Mouse (Mus musculus) C2C12 (cell line): ENCODE measurements around the gene Serp2.

Experiments used
- CEBPB ChIP-seq: IDR thresholded peaks from one replicate; pipeline ENCODE4 v1.6.1; 2011; ENCODE audit warnings: low read depth, mild to moderate bottlenecking, control low read depth, moderate library complexity
- CTCF ChIP-seq: IDR thresholded peaks from one replicate; pipeline ENCODE4 v1.5.1; 2011; ENCODE audit not compliant: control insufficient read depth, insufficient read depth, insufficient read length
- FOSL1 ChIP-seq: IDR thresholded peaks from one replicate; pipeline ENCODE4 v1.8.0; 2011; ENCODE audit warnings: mild to moderate bottlenecking, low read length; ENCODE audit not compliant: poor library complexity, insufficient read depth, severe bottlenecking
- MAX ChIP-seq: IDR thresholded peaks from one replicate; pipeline ENCODE4 v1.6.1; 2011; ENCODE audit warnings: mild to moderate bottlenecking, control low read depth
- MYOD1 ChIP-seq: IDR thresholded peaks from one replicate; pipeline ENCODE4 v1.6.1; 2011; ENCODE audit warnings: low read depth; ENCODE audit not compliant: control insufficient read depth, insufficient read length
- MYOG ChIP-seq: IDR thresholded peaks from one replicate; pipeline ENCODE4 v1.6.1; 2011; ENCODE audit not compliant: control insufficient read depth, insufficient read length; ENCODE audit errors: extremely low read depth
- USF1 ChIP-seq: IDR thresholded peaks from one replicate; pipeline ENCODE4 v1.6.1; 2011; ENCODE audit warnings: low read depth, mild to moderate bottlenecking, control low read depth, moderate library complexity

DNA sequence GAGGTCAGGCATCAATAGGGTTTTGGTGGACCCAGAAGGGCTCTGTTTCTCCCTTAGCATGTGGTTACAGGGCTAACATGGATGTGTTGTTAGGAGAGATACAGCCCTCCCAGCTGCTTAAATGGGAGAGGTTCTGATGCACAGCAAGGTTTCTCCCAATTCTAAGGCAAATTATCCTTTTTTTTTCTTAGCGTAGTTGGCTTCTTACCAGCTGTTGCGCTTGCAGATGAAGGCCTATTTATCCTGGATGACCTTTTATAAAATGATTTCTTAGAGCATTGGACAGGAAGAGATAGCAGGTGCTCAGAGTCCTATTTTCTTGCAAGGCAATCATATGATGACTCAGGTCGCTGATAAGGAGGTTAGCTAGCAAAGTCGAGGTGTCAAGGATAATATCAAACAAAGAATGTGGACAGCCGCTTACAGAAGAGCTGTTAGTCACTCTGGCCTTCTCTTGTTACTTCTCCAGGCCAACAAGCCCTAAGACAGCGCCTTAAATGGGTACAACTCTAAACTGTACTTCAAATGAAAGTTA is 37.7 kb upstream of the Serp2 start:
- TF ChIP-seq MAX (no peak), CTCF (no peak), MYOG (no peak), CEBPB (no peak), USF1 (no peak), FOSL1 (no peak), MYOD1 (no peak)
